Mouse (Mus musculus) urinary bladder, postnatal 4 days (tissue): Measurements from ENCODE around the gene Gm10375.
"Not testable (repeated sequence)": the region's sequence is repeated elsewhere in the genome, so short reads cannot be mapped to it uniquely, and the experiment has no call there.

Experiments used
- DNase-seq, 2 experiments: peaks; one replicate each; pipeline ENCODE4 v3.0.0; 2021 to 2022; ENCODE audit warnings: low spot score in 2 of 2

The Gm10375 gene

DNA sequence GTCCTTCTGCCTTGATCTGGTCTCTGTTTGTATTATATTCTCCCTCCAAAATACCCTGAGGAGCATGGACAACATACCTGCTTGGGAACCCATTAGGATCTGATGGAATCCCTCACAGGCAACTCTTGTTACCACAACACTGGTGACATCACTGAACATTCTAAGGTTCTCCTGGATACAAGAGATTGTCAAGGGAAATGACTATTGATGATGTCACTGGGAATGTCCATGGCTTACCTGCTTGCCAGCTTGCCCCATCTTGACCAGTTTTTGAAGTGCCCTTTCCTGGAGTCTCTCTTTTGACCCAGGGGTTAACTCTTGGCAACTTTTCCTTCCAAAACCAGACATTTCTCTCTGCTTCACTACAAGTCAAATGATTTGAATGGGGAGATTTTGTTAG lies at the start of gene Gm10375:
Gene Gm10375, minus strand, starts transcription at position 101 of the 400 bp plus-strand sequence.
- not testable (repeated sequence) for DNase-seq

DNA sequence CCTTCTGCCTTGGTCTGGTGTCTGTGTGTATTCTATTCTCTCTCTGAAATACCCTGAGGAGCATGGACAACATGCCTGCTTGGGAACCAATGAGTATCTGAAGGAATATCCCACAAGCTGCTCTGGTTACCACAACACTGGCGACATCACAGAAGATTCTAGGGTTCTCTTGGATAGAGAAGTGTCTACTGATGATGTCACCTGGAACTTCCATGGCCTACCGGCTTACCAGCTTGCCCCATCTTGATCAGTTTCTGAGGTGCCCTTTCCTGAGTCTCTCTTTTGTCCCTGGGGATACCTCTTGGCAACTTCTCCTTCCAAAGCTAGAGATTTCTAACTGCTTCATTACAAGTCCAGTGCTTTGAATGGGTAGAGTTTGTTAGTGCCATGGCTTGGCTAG lies 28.8 kb downstream of the Gm10375 start, which contains the start of gene Gm17654:
Gene Gm17654, minus strand, starts transcription at position 101 of the 400 bp plus-strand sequence.
- not testable (repeated sequence) for DNase-seq

DNA sequence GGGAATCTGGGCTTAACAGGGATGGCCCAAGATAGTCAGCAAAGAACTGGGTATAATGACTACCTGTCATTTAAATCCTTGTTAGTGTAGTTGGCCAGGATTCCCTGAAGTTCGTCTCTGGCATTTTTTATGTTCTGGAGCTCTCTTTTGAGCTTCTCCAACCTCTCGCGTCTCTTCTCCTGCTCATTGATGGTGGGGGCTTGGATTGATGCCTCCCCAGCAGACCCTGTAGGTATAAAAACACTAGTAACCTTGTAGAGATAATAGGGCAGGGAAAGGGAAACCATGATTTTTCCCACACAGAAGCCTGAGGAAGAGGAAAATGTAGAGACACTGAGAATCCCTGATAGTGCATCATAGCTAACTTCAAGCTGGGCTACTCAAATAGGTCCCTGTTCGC lies 29.8 kb downstream of the Gm10375 start:
- DNase-seq = peak in 1 of 2 experiments; percentile 60
